Mouse (Mus musculus) forebrain, embryonic 16.5 days (tissue): Measurements from ENCODE around the gene Col1a1. TPM values are rescaled to one million over a fixed set of nuclear protein-coding genes. Genes with fewer than 3 reads are reported as not detected.
A peak's percentile ranks its signal among the peaks of the same experiment; 100 is the strongest.

Source experiments
- ATAC-seq: fragments of 200-750 bp; cut with Nextera tagmentation; 2 replicates; pipeline ENCODE4 v1.8.0; 2017; ENCODE audit warnings: mild to moderate bottlenecking, moderate library complexity
- H3K27ac ChIP-seq: fragments of 300-500 bp; sonication (generic); 2 replicates; pipeline ENCODE4 v1.5.1; 2014; ENCODE audit warnings: low read length, control low read depth
- H3K27me3 ChIP-seq: fragments of 300-500 bp; sonication (generic); replicated peaks from 2 replicates; pipeline ENCODE4 v1.6.1; 2014; ENCODE audit warnings: low read length; ENCODE audit not compliant: control insufficient read depth, insufficient read depth
- H3K36me3 ChIP-seq: fragments of 300-500 bp; sonication (generic); 2 replicates; pipeline ENCODE4 v1.6.1; 2014; ENCODE audit not compliant: control insufficient read depth, insufficient read depth
- H3K4me1 ChIP-seq: fragments of 300-500 bp; sonication (generic); replicated peaks from 2 replicates; pipeline ENCODE4 v1.6.1; 2014; ENCODE audit warnings: low read length; ENCODE audit not compliant: control insufficient read depth, insufficient read depth
- H3K4me2 ChIP-seq: fragments of 300-500 bp; sonication (generic); 2 replicates; pipeline ENCODE4 v1.6.1; 2014; ENCODE audit warnings: mild to moderate bottlenecking, low read length, control low read depth
- H3K4me3 ChIP-seq: fragments of 300-500 bp; sonication (generic); replicated peaks from 2 replicates; pipeline ENCODE4 v1.5.1; 2014; ENCODE audit warnings: mild to moderate bottlenecking, low read length, control low read depth
- H3K9ac ChIP-seq: fragments of 300-500 bp; sonication (generic); replicated peaks from 2 replicates; pipeline ENCODE4 v1.6.1; 2014; ENCODE audit warnings: low read depth, low read length, control low read depth
- H3K9me3 ChIP-seq: fragments of 300-500 bp; sonication (generic); 2 replicates; pipeline ENCODE4 v1.6.1; 2016; ENCODE audit warnings: low read length; ENCODE audit not compliant: control insufficient read depth
- WGBS: fragments of 180-500 bp; shearing (Covaris S2); extraction: QIAGEN DNeasy Blood & Tissue Kit; methylation state at CpG from one replicate; pipeline ENCODE4 v1.1.7; 2014; 5-methylcytosine and 5-hydroxymethylcytosine counted together
- polyA plus RNA-seq: library from polyadenylated mRNA; unstranded; fragments of >200 nt; fragmentation: Nextera tagmentation; extraction: Ambion mirVana; gene quantifications from 2 replicates; pipeline ENCODE4 v1.2.1, GENCODE M21; 2015

Gene Col1a1
- polyA plus RNA-seq, 1 experiment from 2014 or later, result 45.0 TPM

DNA sequence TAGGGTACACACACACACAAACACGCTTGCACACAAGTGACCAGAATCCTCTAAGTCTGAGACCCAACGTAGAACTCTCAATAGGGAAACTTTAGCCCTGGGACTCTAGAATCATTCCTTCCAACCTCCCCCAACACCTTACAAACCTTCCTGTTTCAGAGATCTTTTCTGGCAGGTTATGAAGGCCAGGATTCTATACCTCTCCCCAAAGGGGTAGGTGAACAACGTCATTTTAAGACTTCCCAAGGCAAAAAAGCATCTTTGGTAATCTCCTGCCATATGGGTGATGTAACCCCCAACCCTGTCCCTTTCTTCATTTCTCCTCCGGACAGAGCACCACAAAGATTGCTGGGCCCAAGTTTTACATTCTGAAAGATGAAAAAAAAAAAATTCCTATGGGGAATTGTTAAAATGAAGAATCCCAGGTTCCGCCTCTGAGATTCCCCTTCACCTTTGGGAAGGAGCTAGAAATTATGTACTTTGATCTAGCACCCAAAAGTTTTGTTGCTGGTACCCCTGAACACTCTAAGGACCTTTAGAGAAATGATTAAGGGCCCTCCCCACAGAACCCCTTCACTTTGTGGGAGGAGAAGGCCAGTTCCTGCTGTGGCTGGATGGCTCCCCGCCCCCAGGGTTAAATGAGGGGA, 54.2 kb downstream of the Col1a1 start:
- no peak for ATAC-seq
- H3K4me1 ChIP-seq, result peaks cover 48% of the 10 kb centered on the region
- WGBS, result 47% methylated on average over 6 of the region's 6 CpGs

DNA sequence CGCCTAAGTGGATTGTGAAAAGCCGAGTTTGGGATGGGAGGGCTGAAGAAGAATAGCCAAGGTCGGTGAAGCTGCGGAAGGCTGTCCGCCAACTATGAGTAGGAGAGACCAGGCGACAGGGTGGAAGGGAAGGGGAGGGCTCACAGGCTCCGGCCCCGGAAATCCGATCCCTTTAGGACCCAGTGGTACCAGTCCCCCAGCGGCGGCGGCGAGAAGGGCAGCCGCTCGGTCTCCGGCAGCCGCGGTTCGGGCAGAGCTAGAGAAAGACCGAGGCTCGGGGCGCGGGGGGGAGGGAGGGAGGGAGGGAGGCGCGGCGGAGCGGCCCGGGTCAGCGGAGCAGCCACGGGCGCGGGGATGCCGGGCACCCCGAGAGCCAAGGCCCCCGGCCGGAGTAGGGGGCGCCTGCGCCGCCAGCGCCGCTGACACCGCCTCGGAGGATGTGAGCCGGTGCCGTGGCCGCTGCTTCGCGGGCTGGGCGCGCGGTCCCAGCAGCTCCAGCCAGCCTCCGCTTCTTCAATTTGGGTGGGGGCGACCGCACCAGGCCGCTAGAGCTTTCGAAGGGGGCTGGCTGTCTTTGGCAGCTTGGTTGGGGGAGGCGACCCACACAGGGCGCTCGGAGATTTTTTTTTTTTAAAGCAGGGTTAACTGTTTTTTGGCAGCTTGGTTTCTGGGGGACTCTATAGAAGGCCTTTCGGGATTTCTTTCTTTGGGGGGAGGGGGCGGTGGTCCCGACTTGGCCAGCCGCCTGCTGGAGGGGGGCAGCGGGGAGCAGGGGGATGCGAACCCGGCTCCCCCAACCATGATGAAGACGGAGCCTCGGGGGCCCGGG, 54.9 kb downstream of the Col1a1 start, which contains the start of gene Ppp1r9b:
TSS of gene Ppp1r9b (plus strand) at position 287 of the 829 bp plus-strand sequence.
- Histone ChIP-seq H3K4me1 (peaks cover 55% of the 10 kb centered on the region), H3K27me3 (no peaks in the 10 kb centered on the region), H3K9me3 (no peaks in the 10 kb centered on the region), H3K9ac (peak within 1 kb of the TSS; percentile 97), H3K4me3 (peak within 1 kb of the TSS; percentile 94), H3K36me3 (no peaks in the 10 kb centered on the region), H3K27ac (peak within 1 kb of the TSS; percentile 95), H3K4me2 (peak within 1 kb of the TSS; percentile 97)
- 0% methylated on average over 49 of the region's 69 CpGs for WGBS
- peak; percentile 86 for ATAC-seq

More for the DNA sequence above, 54.2 kb downstream of the Col1a1 start:
- H3K27me3 ChIP-seq, result no peaks in the 10 kb centered on the region
- H3K4me3 ChIP-seq, result peak overlapping the region; percentile 94
- peak overlapping the region; percentile 97 for H3K9ac ChIP-seq
- H3K27ac ChIP-seq, result peak overlapping the region; percentile 95
- H3K9me3 ChIP-seq, result no peaks in the 10 kb centered on the region
- no peaks in the 10 kb centered on the region for H3K36me3 ChIP-seq
- H3K4me2 ChIP-seq, result peak overlapping the region; percentile 63

DNA sequence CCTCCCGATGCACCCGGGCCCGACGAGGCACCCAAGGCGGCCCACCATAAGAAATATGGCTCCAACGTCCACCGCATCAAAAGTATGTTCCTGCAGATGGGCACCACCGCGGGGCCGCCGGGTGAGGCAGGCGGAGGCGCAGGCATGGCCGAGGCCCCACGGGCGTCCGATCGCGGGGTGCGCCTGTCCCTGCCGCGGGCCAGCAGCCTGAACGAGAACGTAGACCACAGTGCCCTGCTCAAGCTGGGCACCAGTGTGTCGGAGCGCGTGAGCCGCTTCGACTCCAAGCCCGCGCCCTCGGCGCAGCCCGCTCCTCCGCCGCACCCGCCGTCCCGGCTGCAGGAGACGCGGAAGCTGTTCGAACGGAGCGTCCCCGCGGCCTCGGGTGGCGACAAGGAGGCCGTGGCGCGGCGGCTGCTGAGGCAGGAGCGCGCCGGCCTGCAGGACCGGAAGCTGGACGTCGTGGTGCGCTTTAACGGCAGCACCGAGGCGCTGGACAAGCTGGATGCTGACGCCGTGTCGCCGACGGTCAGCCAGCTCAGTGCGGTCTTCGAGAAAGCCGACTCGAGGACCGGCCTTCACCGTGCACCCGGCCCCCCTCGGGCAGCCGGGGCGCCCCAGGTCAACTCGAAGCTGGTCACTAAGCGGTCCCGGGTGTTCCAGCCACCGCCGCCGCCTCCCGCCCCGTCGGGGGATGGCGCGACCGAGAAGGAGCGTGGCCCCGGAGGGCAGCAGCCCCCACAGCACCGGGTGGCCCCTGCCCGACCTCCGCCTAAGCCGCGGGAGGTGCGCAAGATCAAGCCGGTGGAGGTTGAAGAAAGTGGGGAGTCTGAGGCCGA, 55.8 kb downstream of the Col1a1 start:
- Histone ChIP-seq H3K27ac (peak overlapping the region; percentile 95), H3K4me1 (peaks cover 60% of the 10 kb centered on the region), H3K9ac (peak overlapping the region; percentile 97), H3K4me2 (peak overlapping the region; percentile 97), H3K27me3 (no peaks in the 10 kb centered on the region), H3K36me3 (0 out of 2 replicates have a peak, but pooled peaks cover under 1% of the 10 kb centered on the region), H3K4me3 (peak overlapping the region; percentile 94), H3K9me3 (no peaks in the 10 kb centered on the region)
- WGBS, result under 1% methylated on average over 94 of the region's 99 CpGs
- no peak for ATAC-seq

DNA sequence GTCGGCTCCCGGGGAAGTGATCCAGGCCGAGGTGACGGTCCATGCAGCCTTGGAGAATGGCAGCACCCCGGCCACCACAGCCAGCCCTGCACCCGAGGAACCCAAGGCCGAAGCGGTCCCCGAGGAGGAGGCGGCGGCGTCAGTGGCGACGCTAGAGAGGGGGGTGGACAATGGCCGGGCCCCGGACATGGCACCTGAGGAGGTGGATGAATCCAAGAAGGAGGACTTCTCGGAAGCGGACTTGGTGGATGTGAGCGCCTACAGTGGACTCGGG, 56.4 kb downstream of the Col1a1 start:
- H3K4me1 ChIP-seq, result peaks cover 62% of the 10 kb centered on the region
- H3K9ac ChIP-seq, result peak overlapping the region; percentile 97
- no peak overlapping the region for H3K27ac ChIP-seq
- no peaks in the 10 kb centered on the region for H3K27me3 ChIP-seq
- no peak for ATAC-seq
- H3K36me3 ChIP-seq, result peaks cover 2% of the 10 kb centered on the region; the same call in 1 of the 2 replicates
- H3K4me2 ChIP-seq, result peak overlapping the region; percentile 97
- H3K4me3 ChIP-seq, result peak overlapping the region; percentile 94
- under 1% methylated on average over 20 of the region's 20 CpGs for WGBS
- H3K9me3 ChIP-seq, result no peaks in the 10 kb centered on the region

DNA sequence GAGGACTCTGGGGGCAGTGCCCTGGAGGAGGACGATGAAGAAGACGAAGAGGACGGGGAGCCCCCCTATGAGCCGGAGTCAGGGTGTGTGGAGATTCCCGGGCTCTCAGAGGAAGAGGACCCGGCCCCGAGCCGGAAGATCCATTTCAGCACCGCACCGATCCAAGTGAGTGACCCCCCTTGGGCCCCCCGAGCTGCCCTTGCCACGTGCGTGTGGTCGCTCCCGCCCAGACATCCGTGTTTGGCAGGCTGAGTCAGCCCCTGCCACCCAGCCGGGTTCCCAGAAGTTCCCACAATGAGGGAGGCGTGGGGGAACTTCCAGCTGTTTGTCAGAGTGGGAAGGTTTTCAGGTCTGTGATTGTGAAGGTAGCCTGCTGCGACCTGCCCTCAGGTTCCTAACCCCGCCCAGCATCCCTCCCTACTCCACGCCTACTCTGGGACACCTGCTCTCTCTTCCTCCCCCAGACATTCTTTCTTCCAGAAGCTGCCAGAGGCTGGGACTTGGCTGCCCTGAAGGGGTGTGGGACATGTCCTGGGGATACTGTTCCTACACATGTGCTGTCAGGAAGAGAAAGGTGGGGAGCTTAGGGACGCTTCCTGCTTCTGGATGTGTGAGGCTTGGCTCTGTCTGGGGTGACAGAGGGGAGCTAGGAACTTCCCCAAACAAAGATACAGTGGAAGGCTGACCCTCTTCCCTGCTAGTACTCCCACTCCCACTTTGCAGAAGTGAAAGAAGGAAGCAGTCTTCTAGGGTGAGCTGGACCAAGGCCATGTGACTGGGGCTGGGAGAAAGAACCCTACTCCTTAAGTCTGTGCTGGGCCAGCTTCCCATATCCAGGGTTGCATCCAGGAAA, 57.0 kb downstream of the Col1a1 start:
- under 1% methylated on average over 22 of the region's 22 CpGs for WGBS
- no peaks in the 10 kb centered on the region for H3K27me3 ChIP-seq
- no peaks in the 10 kb centered on the region for H3K9me3 ChIP-seq
- H3K4me1 ChIP-seq, result peaks cover 67% of the 10 kb centered on the region
- ATAC-seq, result no peak
- H3K36me3 ChIP-seq, result peaks cover 7% of the 10 kb centered on the region; the same call in 1 of the 2 replicates
- peak overlapping the region; percentile 97 for H3K4me2 ChIP-seq
- H3K4me3 ChIP-seq, result peak overlapping the region; percentile 94
- peak overlapping the region; percentile 97 for H3K9ac ChIP-seq
- H3K27ac ChIP-seq, result no peak overlapping the region

DNA sequence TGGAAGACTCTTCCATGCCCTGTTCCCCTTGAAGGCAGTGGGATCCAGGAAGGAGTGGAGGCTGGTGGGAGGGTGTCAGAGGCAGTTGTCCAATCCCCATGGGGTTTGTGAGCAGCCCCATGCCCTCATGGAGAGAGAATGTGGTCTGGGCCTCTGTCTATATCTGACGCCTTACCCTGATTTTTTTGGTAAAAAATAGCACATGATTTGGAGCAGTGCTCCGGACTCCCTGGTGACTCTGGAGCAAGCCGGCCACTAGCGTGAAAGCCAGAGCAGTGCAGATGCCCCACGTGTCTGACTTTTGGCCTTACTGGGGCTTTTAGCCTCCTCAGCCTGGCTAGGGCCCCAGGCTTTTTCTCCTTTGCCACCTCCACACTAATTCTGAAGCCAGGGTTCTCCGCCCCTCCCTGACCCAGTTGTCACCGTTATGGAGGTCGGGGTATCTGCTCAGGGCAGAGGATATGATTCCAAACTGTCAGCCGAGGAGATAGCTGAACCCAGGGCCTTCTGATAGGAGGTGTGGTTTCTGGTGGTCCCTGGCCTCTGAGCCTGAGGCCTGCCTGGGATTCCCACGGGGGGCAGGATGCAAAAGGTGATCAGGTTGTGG, 58.3 kb downstream of the Col1a1 start:
- peaks cover 7% of the 10 kb centered on the region; the same call in 1 of the 2 replicates for H3K36me3 ChIP-seq
- H3K27ac ChIP-seq, result no peak overlapping the region
- H3K9me3 ChIP-seq, result no peaks in the 10 kb centered on the region
- H3K4me1 ChIP-seq, result peaks cover 61% of the 10 kb centered on the region
- WGBS, result 53% methylated on average over 10 of the region's 10 CpGs
- peak overlapping the region; percentile 97 for H3K9ac ChIP-seq
- no peak for ATAC-seq
- peak overlapping the region; percentile 97 for H3K4me2 ChIP-seq
- H3K4me3 ChIP-seq, result peak overlapping the region; percentile 94
- H3K27me3 ChIP-seq, result no peaks in the 10 kb centered on the region

DNA sequence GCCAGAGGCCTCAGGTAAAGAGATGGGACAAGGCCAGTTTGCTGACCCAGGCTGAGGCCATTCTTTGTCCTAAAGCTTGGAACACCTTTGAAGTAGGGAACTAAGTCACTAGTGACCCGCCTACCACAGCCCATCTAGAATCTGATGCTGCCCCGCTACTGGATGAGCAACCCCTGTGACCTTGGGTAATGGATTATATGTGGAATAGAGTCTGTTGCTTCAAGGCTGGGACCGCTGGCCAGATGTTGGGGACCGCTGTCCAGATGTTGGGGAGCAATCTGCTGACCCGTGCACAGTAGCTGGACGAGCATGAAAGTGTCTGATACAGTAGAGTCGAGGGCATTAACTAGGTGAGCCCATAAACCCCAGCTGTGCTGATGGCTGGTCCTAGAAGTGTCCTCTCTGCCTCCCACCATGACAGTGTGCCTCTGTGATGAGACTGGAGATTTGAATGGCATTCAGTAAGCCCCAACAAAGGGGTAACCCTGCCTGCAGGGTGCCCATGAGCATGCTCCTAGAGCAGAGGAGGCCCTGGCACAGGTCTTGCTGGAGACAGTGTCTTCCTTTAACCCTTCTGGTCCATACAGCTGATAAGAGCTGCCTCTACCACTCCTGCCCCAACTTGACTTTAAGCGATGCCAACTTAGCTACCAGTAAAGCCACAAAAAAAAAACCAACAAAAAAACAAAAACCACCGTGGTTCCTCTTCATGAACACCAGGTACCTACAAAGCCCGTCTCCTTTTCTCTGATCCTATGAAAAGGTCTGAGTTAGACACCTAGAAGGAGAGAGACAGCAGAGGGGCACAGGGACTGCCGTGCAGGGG, 59.1 kb downstream of the Col1a1 start:
- H3K9me3 ChIP-seq, result no peaks in the 10 kb centered on the region
- H3K36me3 ChIP-seq, result peaks cover 9% of the 10 kb centered on the region; the same call in 1 of the 2 replicates
- H3K4me2 ChIP-seq, result peak overlapping the region; percentile 97
- peak overlapping the region; percentile 94 for H3K4me3 ChIP-seq
- no peaks in the 10 kb centered on the region for H3K27me3 ChIP-seq
- H3K9ac ChIP-seq, result peak overlapping the region; percentile 97
- no peak overlapping the region for H3K27ac ChIP-seq
- ATAC-seq, result no peak
- 86% methylated on average over 11 of the region's 11 CpGs for WGBS
- H3K4me1 ChIP-seq, result peaks cover 57% of the 10 kb centered on the region

DNA sequence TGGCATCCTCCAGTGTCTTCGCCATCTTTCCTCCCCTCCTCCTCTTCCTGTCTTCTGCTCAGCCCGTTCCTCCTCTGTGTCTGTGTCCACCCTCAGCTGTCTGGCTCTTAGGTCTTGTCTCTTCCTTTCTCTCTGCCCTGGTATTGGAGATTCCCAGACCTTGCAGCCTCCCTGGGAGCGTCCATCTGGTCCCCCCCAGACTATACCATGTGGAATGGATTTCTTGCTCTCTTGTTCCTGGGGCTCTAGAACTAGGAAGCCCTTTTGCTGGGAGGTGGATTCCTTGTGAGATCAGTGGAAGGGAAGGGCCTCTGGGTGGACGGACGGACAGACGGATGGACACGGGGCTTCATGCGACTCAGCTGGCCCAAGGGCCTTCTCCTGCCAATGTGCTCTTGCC, 60.1 kb downstream of the Col1a1 start:
- Histone ChIP-seq H3K27me3 (no peaks in the 10 kb centered on the region), H3K4me2 (peak overlapping the region; percentile 97), H3K4me3 (no peak overlapping the region), H3K36me3 (peaks cover 12% of the 10 kb centered on the region; the same call in 1 of the 2 replicates), H3K9ac (no peak overlapping the region), H3K27ac (no peak overlapping the region), H3K9me3 (no peaks in the 10 kb centered on the region), H3K4me1 (peaks cover 56% of the 10 kb centered on the region)
- WGBS, result 85% methylated on average over 8 of the region's 8 CpGs
- ATAC-seq, result no peak
